Mouse (Mus musculus): ENCODE measurements around the gene Phactr2. TPM values are rescaled to one million over a fixed set of nuclear protein-coding genes. Genes with fewer than 3 reads are reported as not detected.
A peak's percentile ranks its signal among the peaks of the same experiment; 100 is the strongest.

Phactr2 gene
- polyA plus RNA-seq, 1 experiment, result 6.4 TPM

GRCm38 (mm10) chr10:13388116-13388922 lies 85.9 kb downstream of the Phactr2 start:
- DNase-seq (ENCODE audit: low read depth), result peak; percentile 73
- no peak for TF ChIP-seq POLR2A (IDR thresholded peaks at IDR 0.05; ENCODE audit: borderline replicate concordance, extremely low read depth, insufficient read depth, insufficient read length, poor library complexity, severe bottlenecking)
- TF ChIP-seq CTCF (IDR thresholded peaks at IDR 0.05; ENCODE audit: borderline replicate concordance, extremely low read depth, insufficient read depth, insufficient read length), result no peak

- TF ChIP-seq CTCF (IDR thresholded peaks at IDR 0.05; ENCODE audit: borderline replicate concordance, extremely low read depth, insufficient read depth, insufficient read length) (no peak), POLR2A (IDR thresholded peaks at IDR 0.05; ENCODE audit: borderline replicate concordance, extremely low read depth, insufficient read depth, insufficient read length, poor library complexity, severe bottlenecking) (no peak)
- no peak for DNase-seq (ENCODE audit: low read depth)
Measured at GRCm38 (mm10) chr10:13384866-13385265, 89.3 kb downstream of the Phactr2 start.

DNA sequence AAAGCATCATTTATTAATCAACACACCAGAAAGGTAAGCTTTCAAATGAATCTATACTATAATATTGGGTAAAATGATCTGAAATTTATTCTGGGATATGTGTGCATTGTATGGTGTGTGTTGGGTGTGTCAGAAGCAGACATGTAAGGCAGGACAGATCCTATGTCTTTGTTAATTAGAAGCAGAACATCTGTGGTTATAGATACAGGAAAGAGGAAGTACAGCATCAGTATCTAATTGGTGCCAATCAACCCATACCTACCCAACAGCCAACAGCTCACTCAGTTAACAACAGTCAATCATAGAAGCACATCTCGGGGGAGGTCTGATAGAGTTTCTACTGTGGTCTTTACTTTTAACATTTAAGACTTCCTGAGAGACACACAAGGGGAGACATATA lies 96.3 kb downstream of the Phactr2 start:
- no peak for DNase-seq (ENCODE audit: low read depth)
- no peak for TF ChIP-seq POLR2A (IDR thresholded peaks at IDR 0.05; ENCODE audit: borderline replicate concordance, extremely low read depth, insufficient read depth, insufficient read length, poor library complexity, severe bottlenecking)

GRCm38 (mm10) chr10:13376428-13377260 lies 97.6 kb downstream of the Phactr2 start:
- TF ChIP-seq POLR2A (IDR thresholded peaks at IDR 0.05; ENCODE audit: borderline replicate concordance, extremely low read depth, insufficient read depth, insufficient read length, poor library complexity, severe bottlenecking), result no peak
- TF ChIP-seq CTCF (IDR thresholded peaks at IDR 0.05; ENCODE audit: borderline replicate concordance, extremely low read depth, insufficient read depth, insufficient read length), result no peak
- peak; percentile 51 for DNase-seq (ENCODE audit: low read depth)

GRCm38 (mm10) chr10:13375820-13376219 lies 98.4 kb downstream of the Phactr2 start:
- DNase-seq (ENCODE audit: low read depth), result peak; percentile 56
- TF ChIP-seq POLR2A (IDR thresholded peaks at IDR 0.05; ENCODE audit: borderline replicate concordance, extremely low read depth, insufficient read depth, insufficient read length, poor library complexity, severe bottlenecking), result no peak
- no peak for TF ChIP-seq CTCF (IDR thresholded peaks at IDR 0.05; ENCODE audit: borderline replicate concordance, extremely low read depth, insufficient read depth, insufficient read length)

DNA sequence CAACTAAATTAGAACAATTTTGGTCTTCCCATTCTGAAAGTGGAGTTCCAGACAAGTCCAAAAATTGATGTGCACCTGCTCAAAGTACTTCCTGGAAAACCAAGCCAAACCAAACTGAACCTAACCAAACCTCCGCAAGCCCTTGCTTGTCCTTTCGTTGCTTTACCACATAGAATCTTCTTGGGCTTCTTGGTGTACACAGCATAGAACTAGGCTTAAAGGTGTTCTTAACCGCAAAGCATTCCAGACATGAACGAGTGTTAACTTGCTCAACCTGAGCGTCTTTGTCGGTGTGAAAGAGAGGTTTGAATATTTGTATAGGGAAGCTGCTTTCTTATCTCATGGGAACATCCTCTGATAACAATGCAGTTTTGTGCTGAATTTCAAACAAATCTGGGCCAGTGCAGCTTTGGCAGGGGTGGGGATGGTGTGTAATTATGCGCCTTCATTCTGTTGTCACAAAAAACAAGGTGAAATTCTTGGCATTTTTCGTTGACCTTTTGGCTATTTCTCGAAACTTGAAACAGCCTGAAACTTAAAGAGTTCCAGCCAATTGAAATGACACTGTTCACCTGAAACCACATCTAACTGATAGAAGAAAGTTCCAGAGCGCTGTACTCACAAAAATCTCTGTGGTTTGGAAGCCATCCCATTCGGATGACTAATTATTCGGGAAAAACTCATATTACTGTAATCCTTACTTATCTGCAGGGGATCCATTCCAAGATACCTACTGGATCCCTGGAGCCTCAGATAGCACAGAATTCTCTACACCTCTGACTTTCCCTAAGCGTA lies 104.4 kb downstream of the Phactr2 start:
- TF ChIP-seq CTCF (IDR thresholded peaks at IDR 0.05; ENCODE audit: borderline replicate concordance, extremely low read depth, insufficient read depth, insufficient read length) (no peak), POLR2A (IDR thresholded peaks at IDR 0.05; ENCODE audit: borderline replicate concordance, extremely low read depth, insufficient read depth, insufficient read length, poor library complexity, severe bottlenecking) (no peak)
- no peak for DNase-seq (ENCODE audit: low read depth)

GRCm38 (mm10) chr10:13364286-13364580 lies 110.0 kb downstream of the Phactr2 start:
- peak; percentile 68 for DNase-seq (ENCODE audit: low read depth)
- TF ChIP-seq POLR2A (IDR thresholded peaks at IDR 0.05; ENCODE audit: borderline replicate concordance, extremely low read depth, insufficient read depth, insufficient read length, poor library complexity, severe bottlenecking), result no peak
- no peak for TF ChIP-seq CTCF (IDR thresholded peaks at IDR 0.05; ENCODE audit: borderline replicate concordance, extremely low read depth, insufficient read depth, insufficient read length)

DNA sequence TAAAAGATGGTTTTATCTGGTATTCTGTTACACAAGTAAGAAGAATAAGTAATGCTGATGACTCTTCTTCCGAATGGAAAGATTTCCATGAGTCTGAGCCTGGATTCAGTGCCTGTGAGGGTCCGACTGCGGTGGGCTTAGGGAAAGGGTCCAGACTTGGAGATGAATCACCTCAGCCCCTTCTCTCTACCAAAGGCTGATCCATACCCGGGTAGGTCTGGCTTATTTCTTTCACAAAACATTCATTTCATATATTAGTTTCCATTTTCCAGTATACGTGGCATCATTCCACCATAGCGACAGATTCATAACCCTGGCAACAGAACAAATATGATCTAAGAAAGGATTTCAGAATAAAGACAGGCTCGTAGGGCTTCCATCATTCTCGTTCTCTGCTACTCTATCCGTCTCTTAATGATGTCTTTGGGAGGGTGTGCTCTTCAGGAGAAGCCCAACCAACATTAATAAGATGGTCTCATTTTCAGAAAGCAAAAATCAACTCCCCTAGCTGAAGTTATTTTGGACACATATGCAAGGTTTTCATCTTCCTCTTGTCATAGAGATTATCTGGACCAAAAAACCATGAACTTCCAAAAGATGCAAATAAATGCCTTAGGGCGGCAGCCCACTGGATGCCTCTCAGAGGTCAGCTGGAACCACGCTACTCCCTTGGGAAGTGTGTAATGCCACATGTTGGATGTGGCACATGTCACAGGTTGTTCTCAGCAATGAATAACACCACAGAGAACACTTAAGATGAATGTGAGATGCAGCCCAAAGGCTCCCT lies 110.5 kb downstream of the Phactr2 start:
- DNase-seq (ENCODE audit: low read depth), result peak; percentile 2
- no peak for TF ChIP-seq POLR2A (IDR thresholded peaks at IDR 0.05; ENCODE audit: borderline replicate concordance, extremely low read depth, insufficient read depth, insufficient read length, poor library complexity, severe bottlenecking)
- TF ChIP-seq CTCF (IDR thresholded peaks at IDR 0.05; ENCODE audit: borderline replicate concordance, extremely low read depth, insufficient read depth, insufficient read length), result no peak

DNA sequence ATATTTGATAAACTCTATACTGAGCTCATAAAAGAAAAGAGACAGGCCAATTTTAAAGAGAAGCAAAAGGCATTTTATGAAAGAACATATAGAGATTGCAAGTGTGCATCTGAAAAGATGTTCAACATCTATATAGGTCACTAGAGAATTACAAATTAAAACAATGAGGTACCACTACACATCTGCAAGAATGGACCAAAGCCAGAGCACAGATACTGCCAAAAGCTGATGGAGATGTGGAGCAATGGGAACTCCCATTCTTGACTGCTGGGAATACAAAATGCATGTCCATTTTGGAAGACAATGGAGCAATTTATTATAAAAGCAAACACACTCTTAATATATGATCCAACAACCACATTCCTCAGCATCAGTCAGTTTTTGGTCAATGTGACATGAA lies 113.3 kb downstream of the Phactr2 start:
- TF ChIP-seq POLR2A (IDR thresholded peaks at IDR 0.05; ENCODE audit: borderline replicate concordance, extremely low read depth, insufficient read depth, insufficient read length, poor library complexity, severe bottlenecking) (no peak), CTCF (IDR thresholded peaks at IDR 0.05; ENCODE audit: borderline replicate concordance, extremely low read depth, insufficient read depth, insufficient read length) (no peak)
- no peak for DNase-seq (ENCODE audit: low read depth)

DNA sequence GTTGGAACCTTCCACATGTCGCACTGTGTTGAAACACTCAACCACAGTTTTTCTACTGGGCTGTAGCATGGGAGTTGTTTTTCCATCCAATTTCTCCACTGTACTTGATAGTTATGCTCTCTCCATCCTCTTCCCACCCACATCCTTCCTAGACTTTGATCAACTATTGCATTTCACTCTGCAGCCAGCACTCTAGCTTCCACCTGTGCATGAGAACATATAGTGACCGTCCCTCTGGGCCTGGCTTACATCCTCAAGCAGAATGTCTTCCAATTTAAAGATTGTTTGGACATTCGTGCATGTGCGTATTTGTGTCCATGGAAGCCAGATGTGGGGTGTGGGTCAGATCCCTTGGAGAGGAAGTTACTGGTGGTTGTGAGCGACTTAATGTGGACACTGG lies 114.4 kb downstream of the Phactr2 start:
- DNase-seq (ENCODE audit: low read depth), result no peak
- TF ChIP-seq CTCF (IDR thresholded peaks at IDR 0.05; ENCODE audit: borderline replicate concordance, extremely low read depth, insufficient read depth, insufficient read length), result no peak
- TF ChIP-seq POLR2A (IDR thresholded peaks at IDR 0.05; ENCODE audit: borderline replicate concordance, extremely low read depth, insufficient read depth, insufficient read length, poor library complexity, severe bottlenecking), result no peak
